Mouse (Mus musculus) monocyte, adult 5-6 weeks (primary cell): ENCODE measurements around the gene Fancc. TPM values are rescaled to one million over a fixed set of nuclear protein-coding genes. Genes with fewer than 3 reads are reported as not detected.

ENCODE experiments used
- ATAC-seq: fragments of 153-309, 156-312 bp; replicated peaks from 2 replicates; pipeline ENCODE4 v1.8.0; 2017; ENCODE audit warnings: mild to moderate bottlenecking; ENCODE audit not compliant: low TSS enrichment, insufficient number of reproducible peaks, severe bottlenecking, poor library complexity, low FRiP score
- total RNA-seq: library from RNA; stranded (forward); fragments of 200-1000, 200-491, 200-594 nt; gene quantifications from 3 replicates; pipeline ENCODE4 v1.2.3, GENCODE M21; 2017

Fancc gene
- total RNA-seq, 1 experiment from 2014 or later = 5.9 TPM

DNA sequence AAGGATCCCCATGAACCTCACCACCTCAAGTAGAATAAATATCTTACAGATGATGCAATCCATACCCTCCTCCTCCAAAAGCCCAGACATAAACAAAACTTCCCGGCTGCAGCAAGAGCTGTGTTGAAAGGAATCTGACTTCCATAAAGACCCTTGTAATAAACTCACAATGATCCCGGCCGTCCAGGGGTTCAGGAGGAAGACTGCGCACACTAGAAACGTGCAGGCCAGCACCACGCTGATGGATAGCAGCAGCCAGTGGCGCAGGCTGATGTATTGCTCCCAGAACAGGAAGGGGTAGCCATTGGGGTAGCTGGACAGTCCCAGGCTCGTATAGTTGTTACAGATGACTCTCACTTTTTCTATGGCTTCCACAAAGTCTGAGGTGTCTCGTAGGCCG, 25.8 kb upstream of the Fancc start:
- no peak for ATAC-seq

DNA sequence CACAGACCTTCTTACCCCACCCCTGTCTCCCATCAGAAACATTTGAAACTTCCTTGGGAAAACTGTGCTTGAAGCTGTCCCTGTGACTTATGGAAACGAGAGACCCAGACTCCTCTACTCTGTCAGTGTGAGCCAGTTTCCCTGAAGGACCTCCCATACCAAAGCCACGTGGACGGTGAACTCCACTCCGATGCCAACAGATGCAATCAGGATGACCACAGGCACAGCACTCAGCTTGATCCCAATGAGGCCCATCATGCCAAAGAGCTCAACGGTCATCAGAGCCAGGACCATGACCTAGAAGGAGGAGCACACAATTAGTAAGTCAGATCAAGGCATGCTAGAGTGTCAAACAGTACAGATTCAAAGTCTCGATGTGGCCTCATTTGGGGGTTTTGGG, 23.0 kb upstream of the Fancc start:
- no peak for ATAC-seq

DNA sequence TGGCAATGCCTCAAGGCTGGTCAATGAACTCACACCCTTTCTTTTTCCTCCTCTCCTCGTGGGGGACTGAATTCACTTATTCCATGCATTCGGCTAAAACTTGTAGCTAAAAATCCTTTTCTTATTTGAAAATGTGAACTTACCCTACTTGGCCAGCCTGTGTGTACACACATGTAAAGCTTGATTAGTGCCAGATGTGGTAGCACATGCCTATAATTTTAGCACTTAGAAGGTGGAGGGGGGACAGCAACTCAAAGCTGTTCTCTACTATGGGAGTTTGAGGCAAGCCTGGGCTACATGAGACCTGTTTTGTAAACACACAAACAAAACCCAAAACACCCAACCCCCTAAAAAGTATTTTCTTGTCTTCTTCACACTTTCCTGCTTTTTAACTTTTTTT, 19.5 kb upstream of the Fancc start:
- ATAC-seq = no peak

DNA sequence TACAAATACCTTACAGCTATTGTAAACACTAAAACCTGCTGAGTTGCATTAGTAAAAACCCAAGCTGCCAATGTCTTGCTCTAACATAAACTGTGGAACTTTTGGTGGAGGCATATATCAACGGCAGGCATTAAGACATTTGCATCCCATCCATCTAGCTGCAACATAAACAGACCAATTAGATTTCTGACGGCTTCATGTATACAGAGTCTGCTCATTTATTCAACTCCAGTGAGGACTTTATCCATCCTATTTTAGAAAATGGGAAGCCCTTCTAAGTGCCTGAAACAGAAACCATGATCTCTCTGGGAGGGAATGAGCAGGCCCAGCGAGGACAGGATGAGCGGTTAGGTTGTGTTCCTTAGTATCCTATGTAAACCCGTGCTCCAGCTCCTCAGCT, 18.5 kb upstream of the Fancc start:
- ATAC-seq = no peak

DNA sequence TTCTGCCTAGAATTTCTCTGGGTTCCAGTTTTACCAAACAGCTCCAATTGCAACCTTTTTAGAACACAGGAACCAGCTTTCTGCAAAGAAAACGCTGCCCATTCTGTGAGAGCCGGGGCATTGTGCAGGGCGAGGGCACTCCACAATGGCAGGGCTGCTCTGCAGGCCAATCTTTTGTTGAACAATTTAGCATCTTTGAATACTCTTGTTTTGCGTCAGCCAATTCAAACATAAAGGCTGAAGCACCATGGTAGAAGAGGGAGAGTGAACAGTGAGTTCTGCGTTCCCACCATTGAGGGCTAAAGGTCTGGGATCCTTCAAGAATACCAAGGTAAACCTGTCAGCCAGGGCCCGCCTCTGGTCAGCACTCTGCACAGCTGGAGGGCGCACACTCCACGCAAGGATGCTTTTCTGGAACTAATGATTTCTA, 17.9 kb upstream of the Fancc start:
- ATAC-seq = no peak

DNA sequence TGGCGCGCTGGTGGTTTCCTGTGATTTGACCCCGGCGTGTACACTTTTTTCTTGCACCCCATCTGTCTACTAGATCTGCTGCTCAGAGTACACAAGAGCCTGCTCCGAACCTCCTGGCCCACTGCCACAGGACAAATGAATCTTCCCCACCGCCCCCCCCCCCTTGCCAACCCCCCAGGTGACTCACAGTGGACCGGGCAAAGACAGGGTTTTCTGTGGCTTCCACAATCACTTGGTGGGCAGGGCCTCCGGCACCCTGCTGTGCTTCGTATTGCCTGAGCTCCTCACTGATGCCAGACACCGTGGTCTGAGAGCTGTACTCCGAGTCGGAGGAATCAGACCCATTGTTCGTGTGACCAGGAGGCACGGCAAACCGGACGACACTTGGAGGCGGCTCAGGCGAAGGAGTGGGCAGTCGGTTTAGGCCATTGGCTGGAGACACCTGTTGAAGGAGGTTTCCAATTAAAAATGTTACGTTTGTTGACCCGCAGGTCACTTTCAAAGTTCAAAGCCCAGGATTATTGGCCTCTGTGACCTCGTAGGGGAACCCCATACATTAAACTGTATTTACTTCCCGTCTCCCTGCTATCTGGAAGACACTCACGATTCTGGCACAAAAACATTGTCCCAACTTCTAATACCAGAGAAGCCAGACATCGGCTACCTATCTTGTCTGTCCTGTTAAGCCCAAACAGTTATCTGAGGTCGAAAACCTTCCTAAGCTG, 16.5 kb upstream of the Fancc start:
- no peak for ATAC-seq

DNA sequence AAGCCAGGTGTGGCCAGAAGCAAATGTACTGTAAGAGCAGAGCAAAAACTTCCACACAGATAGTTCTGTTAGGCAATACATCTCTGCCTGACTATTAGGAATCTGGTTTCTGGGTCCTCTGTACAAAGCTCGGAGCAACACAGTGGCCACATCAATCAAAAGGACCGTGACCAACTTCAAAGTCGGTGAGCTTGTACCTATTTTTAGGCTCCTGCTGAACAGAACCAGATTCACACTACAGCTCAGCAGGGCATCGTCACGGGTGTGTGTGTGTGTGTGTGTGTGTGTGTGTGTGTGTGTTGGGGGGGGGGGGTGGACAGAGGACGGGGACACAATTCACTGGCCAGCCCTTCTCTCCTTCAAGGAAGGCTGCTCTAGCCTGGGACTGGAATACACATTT, 15.3 kb upstream of the Fancc start:
- no peak for ATAC-seq

DNA sequence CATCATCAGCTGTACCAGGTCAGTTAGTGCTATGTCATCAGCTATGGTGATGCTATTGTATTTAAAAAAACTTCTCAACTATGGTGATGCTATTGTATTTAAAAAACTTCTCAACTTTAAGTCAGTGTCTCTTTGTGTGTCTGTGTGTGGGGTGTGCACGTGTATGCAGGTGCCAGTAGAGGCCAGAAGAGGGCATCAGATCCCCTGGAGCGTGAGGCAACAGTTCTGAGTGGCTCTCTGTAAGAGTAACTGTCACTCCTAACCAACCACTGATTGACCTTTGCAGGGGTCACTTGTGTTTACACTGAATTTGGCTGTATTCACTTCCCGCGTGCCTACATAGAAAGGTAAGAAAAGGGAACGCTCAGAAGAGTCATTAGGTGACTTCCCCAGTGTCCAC, 10.7 kb upstream of the Fancc start:
- no peak for ATAC-seq

DNA sequence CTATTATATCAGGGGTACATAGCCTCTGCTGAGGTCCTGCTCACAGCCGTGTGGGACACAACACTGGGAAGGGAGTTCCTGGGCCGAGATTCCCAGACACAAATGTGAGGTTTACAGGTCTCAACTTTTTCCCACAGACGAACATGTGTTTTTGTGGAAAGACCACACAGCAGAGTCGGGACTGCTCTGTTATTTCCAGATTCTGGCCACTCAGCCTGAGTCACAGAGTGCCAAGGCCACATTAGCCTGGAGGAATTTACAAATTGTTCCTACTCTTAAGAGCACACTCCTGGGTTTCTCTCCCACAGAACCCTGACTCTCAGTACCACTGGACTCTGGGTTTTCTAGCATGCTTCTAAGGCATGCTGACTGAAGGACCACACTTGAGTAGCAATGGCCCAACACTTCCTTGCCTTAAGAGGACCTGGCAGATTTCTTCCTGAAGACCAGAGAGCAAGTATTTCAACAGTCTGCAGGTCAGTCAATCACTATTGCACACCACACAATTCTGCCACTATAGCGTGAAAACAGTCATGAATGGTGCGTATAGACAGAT, 10.0 kb upstream of the Fancc start:
- no peak for ATAC-seq

DNA sequence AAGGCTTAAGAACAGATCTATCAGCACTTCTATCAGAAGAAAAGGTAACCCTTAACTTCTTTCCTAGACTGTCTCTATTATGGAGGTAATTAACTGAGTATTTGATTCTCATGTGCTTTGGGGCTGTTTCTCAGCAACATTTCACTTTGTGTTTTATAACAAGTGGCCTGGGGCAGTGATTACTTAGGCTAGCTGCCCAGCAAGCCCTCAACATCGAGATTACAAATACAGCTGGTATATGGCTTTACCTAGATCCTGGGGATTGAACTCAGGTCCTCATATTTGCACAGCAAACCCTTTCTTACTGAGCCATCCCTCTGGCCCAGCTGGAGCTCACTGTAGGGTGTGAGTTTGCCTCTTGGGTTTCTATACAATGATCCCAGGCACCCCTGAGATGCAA, 9.3 kb upstream of the Fancc start:
- ATAC-seq = no peak

DNA sequence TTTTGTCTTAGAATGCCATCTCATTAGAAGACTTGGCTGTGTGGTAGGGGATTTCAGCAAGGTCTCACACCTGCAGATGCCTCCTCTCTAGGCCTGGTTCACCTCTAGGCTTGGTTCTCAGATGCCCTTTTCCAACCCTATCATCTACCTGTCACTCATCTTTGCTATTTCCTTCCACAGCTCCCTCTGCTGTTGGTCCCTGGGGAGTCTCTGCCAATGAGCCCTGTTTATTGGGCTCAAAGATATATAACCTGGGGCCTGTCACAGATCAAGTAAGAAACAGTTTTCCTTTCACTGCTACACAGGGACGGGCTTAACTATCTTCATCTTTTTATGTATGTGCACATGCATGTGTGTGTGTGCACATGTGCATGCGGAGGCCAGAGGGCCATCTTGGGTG, 5.3 kb upstream of the Fancc start:
- no peak for ATAC-seq

DNA sequence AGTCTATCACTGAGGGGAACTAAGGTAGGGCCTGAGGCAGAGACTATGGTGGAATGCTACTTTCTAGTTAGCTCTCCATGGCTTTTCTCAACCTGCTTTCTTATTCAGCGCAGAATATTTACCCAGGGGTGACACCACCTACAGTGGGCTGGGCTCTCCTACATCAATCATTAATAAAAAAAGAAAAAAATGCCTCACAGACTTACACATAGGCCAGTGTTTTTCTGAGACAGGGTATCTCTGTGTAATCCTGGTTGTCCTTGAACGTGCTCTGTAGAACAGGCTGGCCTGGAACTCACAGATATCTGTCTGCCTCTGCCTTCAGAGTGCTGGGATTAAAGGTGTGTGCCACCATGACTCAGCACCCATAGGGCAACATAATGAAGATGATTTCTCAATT, 2.4 kb upstream of the Fancc start:
- ATAC-seq = no peak

DNA sequence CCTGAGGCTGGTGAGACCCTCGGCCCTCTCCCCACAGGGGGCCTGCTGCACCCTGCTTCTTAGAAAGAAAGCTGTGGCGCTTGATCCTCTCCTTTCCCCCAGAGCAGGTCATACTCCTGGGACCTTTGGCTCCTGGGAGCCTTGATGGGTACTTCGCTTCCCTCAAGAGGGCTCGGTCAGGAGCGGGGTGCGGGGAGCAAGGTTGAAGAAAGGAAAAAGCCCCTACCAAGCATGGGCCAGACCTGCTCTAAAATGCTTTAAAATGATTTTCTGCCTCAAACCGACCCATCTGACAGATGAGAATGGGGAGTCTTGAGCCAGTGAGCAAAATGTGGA, 9.4 kb downstream of the Fancc start:
- no peak for ATAC-seq

DNA sequence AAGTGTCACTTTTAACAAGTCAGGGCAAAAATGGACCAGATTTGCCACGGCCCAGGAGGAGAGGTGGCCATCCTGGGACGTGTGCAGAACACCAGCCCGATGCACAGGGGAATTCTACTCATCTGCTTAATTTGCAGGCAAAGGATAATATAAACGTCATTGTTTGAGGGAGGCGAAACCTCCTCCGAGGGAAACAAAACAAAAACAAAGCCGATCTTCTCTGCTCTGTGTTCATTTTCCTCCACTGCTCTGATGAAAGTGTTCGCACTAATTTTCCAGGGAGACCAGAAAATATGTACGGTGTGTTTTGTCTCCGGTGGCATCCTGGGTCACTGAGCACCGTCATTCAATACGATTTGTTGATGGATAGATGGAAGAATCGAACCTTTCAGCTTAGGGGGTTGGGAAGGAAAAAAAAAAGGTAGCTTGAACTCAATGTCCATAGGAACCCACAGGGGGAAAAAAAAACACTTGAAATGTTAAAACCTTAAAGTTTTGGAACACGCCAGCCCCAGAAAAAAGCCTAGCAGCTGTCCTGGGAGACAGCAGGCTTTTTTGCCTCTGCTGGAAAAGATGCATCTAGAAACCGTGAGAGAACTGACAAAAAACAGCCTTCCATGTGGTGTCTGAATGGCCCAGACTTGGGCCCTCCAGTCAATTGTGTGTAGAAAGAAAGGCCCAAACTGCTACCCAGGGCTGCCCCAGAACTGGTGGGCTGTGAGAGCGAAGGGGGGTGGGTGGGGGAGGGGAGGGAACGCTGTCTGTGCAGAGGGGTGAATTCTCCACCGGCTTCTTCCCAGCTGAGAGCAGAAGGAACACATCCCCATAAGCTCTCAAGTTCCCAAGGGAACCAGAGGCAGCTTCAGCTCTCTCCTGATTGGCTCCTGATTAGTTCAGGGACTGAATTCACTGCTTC, 10.0 kb downstream of the Fancc start:
- ATAC-seq = no peak

DNA sequence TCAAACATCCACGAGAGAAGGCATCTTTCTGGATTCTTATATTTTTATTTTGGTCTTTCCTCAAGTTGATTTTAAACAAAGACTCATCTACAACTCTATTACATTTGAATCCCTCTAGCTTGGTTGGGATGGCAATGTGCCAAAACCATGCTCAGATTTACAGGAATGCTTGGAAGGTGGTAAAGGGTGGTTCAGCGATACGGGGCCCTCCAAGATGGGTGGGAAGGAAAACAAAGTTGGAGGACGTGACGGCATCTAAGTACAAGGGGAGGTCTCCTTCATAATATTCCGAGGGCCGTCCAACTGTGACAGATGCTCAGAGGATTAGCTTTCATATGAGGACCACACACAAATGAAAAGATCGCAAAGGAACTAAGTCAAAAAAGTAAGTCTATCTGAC, 21.7 kb downstream of the Fancc start:
- ATAC-seq = no peak

DNA sequence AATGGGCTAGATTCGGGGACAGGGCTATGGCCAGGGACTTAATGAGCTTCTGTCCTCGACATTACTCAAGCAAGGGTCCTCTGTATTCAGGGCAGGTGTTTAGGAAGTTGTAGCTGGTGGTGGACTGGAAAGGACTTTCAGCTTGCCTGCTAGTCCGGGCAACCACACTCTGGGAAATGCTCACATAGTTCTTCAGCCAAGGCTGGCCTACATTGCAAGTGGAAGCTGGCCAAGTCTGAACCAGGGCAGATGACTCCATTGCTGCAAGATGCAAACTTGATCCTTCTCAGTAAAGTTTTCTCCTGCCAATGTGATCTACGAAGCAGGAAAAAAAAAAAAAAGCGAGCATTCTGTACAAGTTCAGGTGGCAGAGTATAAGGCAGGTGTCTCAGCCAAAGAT, 44.2 kb downstream of the Fancc start:
- ATAC-seq = no peak

DNA sequence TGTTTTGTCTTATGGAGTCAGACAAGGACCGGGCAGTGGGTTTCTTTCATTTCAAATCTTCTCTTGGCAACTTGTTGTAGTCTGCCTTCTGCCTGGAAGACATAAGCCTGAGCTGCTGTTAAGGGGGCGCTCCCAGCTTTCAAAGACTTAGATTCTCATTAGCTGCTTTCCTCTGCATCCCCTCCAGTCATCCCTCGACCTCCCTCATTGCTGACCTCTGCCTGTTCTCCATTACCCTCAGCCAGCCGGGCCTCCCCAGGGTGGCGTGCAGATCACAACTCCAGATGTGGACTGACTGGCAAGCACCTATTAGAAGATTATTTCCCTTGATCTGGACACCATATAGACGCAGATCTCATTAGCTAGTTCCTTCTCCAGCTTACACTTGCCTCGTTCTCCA, 45.9 kb downstream of the Fancc start:
- no peak for ATAC-seq

DNA sequence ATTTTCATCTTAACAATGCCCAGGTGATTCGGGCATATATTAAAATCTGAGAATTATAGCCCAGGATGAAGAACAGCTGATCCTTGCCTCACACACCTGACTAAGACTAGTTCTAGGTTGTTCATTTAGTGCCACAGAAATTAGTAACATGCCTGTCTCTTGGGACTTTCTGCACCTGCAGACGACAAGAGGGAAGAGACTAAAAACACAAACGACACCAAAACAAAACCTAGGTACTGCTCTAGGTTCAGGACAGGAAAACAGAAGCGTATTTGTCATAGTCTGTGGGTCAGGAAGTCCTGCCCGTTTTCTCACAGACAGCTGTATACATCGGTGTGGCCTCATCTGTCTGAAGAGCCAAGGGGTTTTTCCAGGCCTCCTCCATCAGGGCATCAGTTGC, 51.7 kb downstream of the Fancc start:
- ATAC-seq = no peak

DNA sequence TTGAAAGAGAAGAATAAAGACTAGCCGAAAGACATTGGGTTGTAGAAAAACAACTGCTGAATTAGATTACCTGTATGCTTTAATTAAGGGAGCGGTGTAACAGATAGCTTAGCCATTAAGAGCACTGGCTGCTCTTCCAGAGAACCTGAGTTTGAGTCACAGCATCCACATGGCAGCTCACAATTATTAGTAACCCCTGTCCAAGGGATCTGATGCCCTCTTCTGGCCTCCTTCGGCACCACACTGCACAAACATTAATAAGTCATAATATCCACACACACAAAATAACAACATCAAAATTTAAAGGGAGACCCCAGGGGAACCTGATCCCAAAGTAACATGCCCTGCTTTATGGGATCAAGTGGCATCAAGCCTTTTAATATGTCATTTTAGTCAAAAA, 64.3 kb downstream of the Fancc start:
- no peak for ATAC-seq

DNA sequence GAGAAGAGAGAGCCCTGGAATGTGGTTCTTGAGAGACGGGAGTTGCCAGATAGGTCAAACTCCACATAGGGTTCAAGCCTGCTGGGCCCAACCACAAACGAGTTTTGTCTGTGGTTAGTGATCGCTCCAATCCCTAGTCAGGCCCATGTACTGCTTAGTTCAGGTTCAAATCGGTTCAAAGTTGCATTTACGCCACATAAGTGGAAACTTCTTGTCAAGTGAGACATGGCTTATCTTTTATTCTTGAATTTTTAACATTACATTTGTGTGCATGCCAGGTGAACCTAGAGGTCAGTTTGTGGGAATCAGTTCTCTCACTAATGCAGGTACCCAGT, 65.3 kb downstream of the Fancc start:
- peak; percentile 23; the same call in 1 of the 2 replicates for ATAC-seq
